Mouse (Mus musculus): ENCODE measurements around the gene D10Wsu102e. TPM values are rescaled to one million over a fixed set of nuclear protein-coding genes. Genes with fewer than 3 reads are reported as not detected.
"Not testable (repeated sequence)": the region's sequence is repeated elsewhere in the genome, so short reads cannot be mapped to it uniquely, and the experiment has no call there.

Gene D10Wsu102e
- polyA plus RNA-seq, 1 experiment: 1.7 TPM

- no peaks in the 10 kb centered on the region for H3K27me3 ChIP-seq (ENCODE audit: control insufficient read depth, insufficient read depth, low read length)
- H3K4me1 ChIP-seq (ENCODE audit: control insufficient read depth, insufficient read depth, low read length): no peaks in the 10 kb centered on the region
- no peak overlapping the region for H3K4me3 ChIP-seq (replicated peaks; ENCODE audit: insufficient read depth, low read depth, low read length)
- no peak for DNase-seq
- 94% methylated on average over 2 of the region's 2 CpGs for WGBS
- TF ChIP-seq POLR2A (IDR thresholded peaks at IDR 0.05; ENCODE audit: borderline replicate concordance, insufficient read depth, low read length) (no peak), CTCF (IDR thresholded peaks at IDR 0.05; ENCODE audit: borderline replicate concordance, insufficient read depth, low read depth, low read length) (no peak)
- no peak overlapping the region for H3K27ac ChIP-seq (ENCODE audit: insufficient read depth, low read length)
Observed at GRCm38 (mm10) chr10:83380501-83380900, 20.5 kb downstream of the D10Wsu102e start.

GRCm38 (mm10) chr10:83382528-83382927 lies 22.5 kb downstream of the D10Wsu102e start:
- Histone ChIP-seq H3K27ac (ENCODE audit: insufficient read depth, low read length) (no peak overlapping the region), H3K4me3 (replicated peaks; ENCODE audit: insufficient read depth, low read depth, low read length) (no peak overlapping the region), H3K27me3 (ENCODE audit: control insufficient read depth, insufficient read depth, low read length) (no peaks in the 10 kb centered on the region), H3K4me1 (ENCODE audit: control insufficient read depth, insufficient read depth, low read length) (no peaks in the 10 kb centered on the region)
- WGBS: 87% methylated on average over 4 of the region's 4 CpGs
- DNase-seq: no peak
- TF ChIP-seq POLR2A (IDR thresholded peaks at IDR 0.05; ENCODE audit: borderline replicate concordance, insufficient read depth, low read length): no peak
- no peak for TF ChIP-seq CTCF (IDR thresholded peaks at IDR 0.05; ENCODE audit: borderline replicate concordance, insufficient read depth, low read depth, low read length)

- DNase-seq: no peak
- TF ChIP-seq POLR2A (IDR thresholded peaks at IDR 0.05; ENCODE audit: borderline replicate concordance, insufficient read depth, low read length): no peak
- no peak for TF ChIP-seq CTCF (IDR thresholded peaks at IDR 0.05; ENCODE audit: borderline replicate concordance, insufficient read depth, low read depth, low read length)
- no peak overlapping the region for H3K4me3 ChIP-seq (replicated peaks; ENCODE audit: insufficient read depth, low read depth, low read length)
- 43% methylated on average over 2 of the region's 2 CpGs for WGBS
- no peak overlapping the region for H3K27ac ChIP-seq (ENCODE audit: insufficient read depth, low read length)
- no peaks in the 10 kb centered on the region for H3K27me3 ChIP-seq (ENCODE audit: control insufficient read depth, insufficient read depth, low read length)
- no peaks in the 10 kb centered on the region for H3K4me1 ChIP-seq (ENCODE audit: control insufficient read depth, insufficient read depth, low read length)
Observed at GRCm38 (mm10) chr10:83382988-83383387, 23.0 kb downstream of the D10Wsu102e start.

DNA sequence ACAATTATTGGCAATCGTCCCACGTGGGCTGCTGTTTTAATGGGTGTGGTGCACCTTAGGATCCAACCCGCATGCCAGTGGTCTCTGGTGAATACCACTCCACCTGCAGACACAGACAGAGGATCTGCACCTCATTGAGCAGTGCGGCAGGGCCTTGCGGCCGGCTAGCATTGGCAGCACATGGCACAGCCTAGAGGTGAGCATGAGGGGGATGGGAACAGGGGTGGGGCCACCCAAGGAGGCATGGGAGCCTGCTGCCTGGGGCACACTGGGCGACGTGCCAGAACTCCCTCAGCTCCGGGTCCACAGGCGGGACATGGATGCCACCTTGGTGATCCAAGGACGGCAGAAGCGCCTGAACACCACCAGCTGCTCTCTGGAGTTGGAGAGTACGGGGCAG lies 23.8 kb downstream of the D10Wsu102e start:
- Histone ChIP-seq H3K27me3 (ENCODE audit: control insufficient read depth, insufficient read depth, low read length) (no peaks in the 10 kb centered on the region), H3K27ac (ENCODE audit: insufficient read depth, low read length) (no peak overlapping the region), H3K4me3 (replicated peaks; ENCODE audit: insufficient read depth, low read depth, low read length) (no peak overlapping the region), H3K4me1 (ENCODE audit: control insufficient read depth, insufficient read depth, low read length) (no peaks in the 10 kb centered on the region)
- 74% methylated on average over 13 of the region's 13 CpGs for WGBS
- DNase-seq: no peak
- TF ChIP-seq CTCF (IDR thresholded peaks at IDR 0.05; ENCODE audit: borderline replicate concordance, insufficient read depth, low read depth, low read length) (no peak), POLR2A (IDR thresholded peaks at IDR 0.05; ENCODE audit: borderline replicate concordance, insufficient read depth, low read length) (no peak)

GRCm38 (mm10) chr10:83384456-83385215 lies 24.6 kb downstream of the D10Wsu102e start:
- H3K4me3 ChIP-seq (replicated peaks; ENCODE audit: insufficient read depth, low read depth, low read length): no peak overlapping the region
- no peak overlapping the region for H3K27ac ChIP-seq (ENCODE audit: insufficient read depth, low read length)
- DNase-seq: no peak
- H3K4me1 ChIP-seq (ENCODE audit: control insufficient read depth, insufficient read depth, low read length): no peaks in the 10 kb centered on the region
- TF ChIP-seq CTCF (IDR thresholded peaks at IDR 0.05; ENCODE audit: borderline replicate concordance, insufficient read depth, low read depth, low read length) (no peak), POLR2A (IDR thresholded peaks at IDR 0.05; ENCODE audit: borderline replicate concordance, insufficient read depth, low read length) (no peak)
- no peaks in the 10 kb centered on the region for H3K27me3 ChIP-seq (ENCODE audit: control insufficient read depth, insufficient read depth, low read length)
- WGBS: 86% methylated on average over 8 of the region's 8 CpGs

DNA sequence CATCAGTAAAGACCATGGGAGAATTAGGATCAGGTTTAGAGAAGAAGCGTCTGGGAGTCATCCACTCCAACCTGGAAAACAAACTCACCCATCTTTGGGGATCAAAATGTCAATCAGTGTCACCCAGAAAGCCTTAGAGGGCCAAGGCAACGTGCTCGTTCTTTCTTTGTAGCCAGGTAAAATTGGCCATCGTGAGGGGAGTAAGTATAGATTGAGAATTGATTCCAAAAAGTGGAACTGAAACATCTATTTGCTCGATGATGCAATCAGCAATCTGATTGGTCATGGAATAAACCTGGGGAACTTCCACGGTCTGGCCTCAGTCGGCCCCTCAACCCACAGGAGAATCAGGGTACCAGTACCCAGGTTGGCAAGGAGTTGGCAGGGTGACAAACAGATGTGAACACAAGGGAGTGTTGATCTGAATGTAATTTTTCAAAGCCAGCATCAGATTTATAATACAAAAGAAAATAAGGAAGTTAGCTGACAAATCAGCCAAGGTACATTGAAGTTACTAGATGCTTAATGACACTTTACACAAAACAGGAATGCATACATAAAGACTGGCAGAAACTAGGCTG lies 25.4 kb downstream of the D10Wsu102e start:
- TF ChIP-seq POLR2A (IDR thresholded peaks at IDR 0.05; ENCODE audit: borderline replicate concordance, insufficient read depth, low read length): no peak
- no peak for TF ChIP-seq CTCF (IDR thresholded peaks at IDR 0.05; ENCODE audit: borderline replicate concordance, insufficient read depth, low read depth, low read length)
- Histone ChIP-seq H3K4me1 (ENCODE audit: control insufficient read depth, insufficient read depth, low read length) (no peaks in the 10 kb centered on the region), H3K27ac (ENCODE audit: insufficient read depth, low read length) (no peak overlapping the region), H3K27me3 (ENCODE audit: control insufficient read depth, insufficient read depth, low read length) (no peaks in the 10 kb centered on the region), H3K4me3 (replicated peaks; ENCODE audit: insufficient read depth, low read depth, low read length) (no peak overlapping the region)
- no peak for DNase-seq
- WGBS: 97% methylated on average over 7 of the region's 7 CpGs

- Histone ChIP-seq H3K27me3 (ENCODE audit: control insufficient read depth, insufficient read depth, low read length) (no peaks in the 10 kb centered on the region), H3K27ac (ENCODE audit: insufficient read depth, low read length) (no peak overlapping the region), H3K4me3 (replicated peaks; ENCODE audit: insufficient read depth, low read depth, low read length) (no peak overlapping the region), H3K4me1 (ENCODE audit: control insufficient read depth, insufficient read depth, low read length) (no peaks in the 10 kb centered on the region)
- DNase-seq: no peak
- 97% methylated on average over 2 of the region's 2 CpGs for WGBS
- TF ChIP-seq CTCF (IDR thresholded peaks at IDR 0.05; ENCODE audit: borderline replicate concordance, insufficient read depth, low read depth, low read length) (no peak), POLR2A (IDR thresholded peaks at IDR 0.05; ENCODE audit: borderline replicate concordance, insufficient read depth, low read length) (no peak)
Observed at GRCm38 (mm10) chr10:83397336-83397735, 37.3 kb downstream of the D10Wsu102e start.

DNA sequence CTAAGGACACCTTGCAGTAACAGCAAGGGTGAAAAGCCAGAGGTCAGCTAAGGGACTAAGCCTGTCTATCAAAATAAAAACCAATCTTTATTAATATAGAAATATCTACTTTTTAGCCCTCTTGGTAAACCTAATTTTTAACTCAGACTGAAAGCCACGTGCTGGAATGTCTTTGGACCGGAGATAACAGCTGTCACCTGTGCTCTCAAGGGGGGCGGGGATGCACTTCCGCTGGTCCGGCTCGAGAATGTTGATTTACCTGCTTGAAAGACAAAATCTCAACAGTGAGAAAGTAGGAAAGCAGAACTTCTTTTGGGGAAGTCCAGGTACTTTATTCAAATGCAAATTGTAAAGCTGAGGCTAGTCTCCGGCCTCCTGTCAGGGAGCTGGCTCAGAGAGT lies 40.9 kb downstream of the D10Wsu102e start:
- H3K27ac ChIP-seq (ENCODE audit: insufficient read depth, low read length); DNase-seq; H3K4me1 ChIP-seq (ENCODE audit: control insufficient read depth, insufficient read depth, low read length); H3K4me3 ChIP-seq (replicated peaks; ENCODE audit: insufficient read depth, low read depth, low read length); H3K27me3 ChIP-seq (ENCODE audit: control insufficient read depth, insufficient read depth, low read length): not testable (repeated sequence)
- WGBS: 81% methylated on average over 7 of the region's 7 CpGs
